Mouse (Mus musculus) liver, embryonic 16.5 days (tissue): Measurements from ENCODE around the gene Hal. TPM values are rescaled to one million over a fixed set of nuclear protein-coding genes. Genes with fewer than 3 reads are reported as not detected.
"Not testable (repeated sequence)": the region's sequence is repeated elsewhere in the genome, so short reads cannot be mapped to it uniquely, and the experiment has no call there.

Experiments
- ATAC-seq: fragments of 200-750 bp; cut with Nextera tagmentation; 2 replicates; pipeline ENCODE4 v1.8.0; 2017; ENCODE audit warnings: low read depth, mild to moderate bottlenecking, moderate number of reproducible peaks, moderate library complexity
- H3K27ac ChIP-seq: fragments of 300-500 bp; sonication (generic); 2 replicates; pipeline ENCODE4 v1.5.1; 2014; ENCODE audit warnings: mild to moderate bottlenecking, low read length
- H3K27me3 ChIP-seq: fragments of 300-500 bp; sonication (generic); 2 replicates; pipeline ENCODE4 v1.6.1; 2014; ENCODE audit warnings: low read depth, low read length, mixed read lengths; ENCODE audit not compliant: control insufficient read depth, insufficient read depth
- H3K36me3 ChIP-seq: fragments of 300-500 bp; sonication (generic); 2 replicates; pipeline ENCODE4 v1.6.1; 2014; ENCODE audit warnings: mild to moderate bottlenecking; ENCODE audit not compliant: control insufficient read depth, insufficient read depth
- H3K4me1 ChIP-seq: fragments of 300-500 bp; sonication (generic); 2 replicates; pipeline ENCODE4 v1.6.1; 2014; ENCODE audit warnings: low read depth, low read length, mixed read lengths; ENCODE audit not compliant: control insufficient read depth
- H3K4me2 ChIP-seq: fragments of 300-500 bp; sonication (generic); 2 replicates; pipeline ENCODE4 v1.6.1; 2014; ENCODE audit warnings: low read depth, low read length, mixed read lengths
- H3K4me3 ChIP-seq: fragments of 300-500 bp; sonication (generic); 2 replicates; pipeline ENCODE4 v1.5.1; 2014; ENCODE audit warnings: low read depth, mild to moderate bottlenecking, low read length
- H3K9ac ChIP-seq: fragments of 300-500 bp; sonication (generic); 2 replicates; pipeline ENCODE4 v1.6.1; 2014; ENCODE audit warnings: low read depth, low read length
- H3K9me3 ChIP-seq: fragments of 300-500 bp; sonication (generic); replicated peaks from 2 replicates; pipeline ENCODE4 v1.6.1; 2016; ENCODE audit warnings: low read length; ENCODE audit not compliant: control insufficient read depth
- WGBS: fragments of 180-500 bp; shearing (Covaris S2); extraction: QIAGEN DNeasy Blood & Tissue Kit; methylation state at CpG from one replicate; pipeline ENCODE4 v1.1.7; 2014; ENCODE audit not compliant: insufficient replicate concordance; 5-methylcytosine and 5-hydroxymethylcytosine counted together
- polyA plus RNA-seq: library from polyadenylated mRNA; unstranded; fragments of >200 nt; fragmentation: Nextera tagmentation; extraction: Ambion mirVana; gene quantifications from 2 replicates; pipeline ENCODE4 v1.2.1, GENCODE M21; 2015

Hal gene
- polyA plus RNA-seq, 1 experiment from 2014 or later, result 10.0 TPM

DNA sequence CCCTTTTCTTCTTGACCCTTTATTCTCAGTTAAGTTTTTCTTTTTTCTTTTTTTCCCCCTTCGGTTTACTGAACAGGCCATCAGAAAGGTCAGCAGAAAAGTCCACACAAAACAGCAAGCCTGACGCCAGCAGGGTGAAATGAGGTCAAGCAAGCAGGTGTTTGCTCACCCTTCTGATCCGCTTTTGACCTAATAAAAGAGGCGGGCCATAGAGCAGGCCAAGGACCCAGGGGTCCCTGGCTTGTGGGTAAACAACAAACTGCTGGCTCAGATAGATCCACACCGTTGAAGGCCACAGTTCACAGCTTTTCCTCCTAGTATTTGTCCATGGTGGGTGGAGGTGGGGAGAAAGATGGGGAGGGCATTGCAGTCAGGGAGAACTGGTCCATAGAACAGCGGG lies 54.6 kb downstream of the Hal start:
- no peak overlapping the region for H3K4me3 ChIP-seq
- peak; percentile 39; the same call in 1 of the 2 replicates for ATAC-seq
- no peaks in the 10 kb centered on the region for H3K27me3 ChIP-seq
- peaks cover 10% of the 10 kb centered on the region for H3K4me1 ChIP-seq
- no peak overlapping the region for H3K27ac ChIP-seq
- H3K9me3 ChIP-seq, result no peaks in the 10 kb centered on the region
- H3K36me3 ChIP-seq, result no peaks in the 10 kb centered on the region
- H3K9ac ChIP-seq, result no peak overlapping the region
- H3K4me2 ChIP-seq, result no peak overlapping the region
- 58% methylated on average over 6 of the region's 6 CpGs for WGBS

DNA sequence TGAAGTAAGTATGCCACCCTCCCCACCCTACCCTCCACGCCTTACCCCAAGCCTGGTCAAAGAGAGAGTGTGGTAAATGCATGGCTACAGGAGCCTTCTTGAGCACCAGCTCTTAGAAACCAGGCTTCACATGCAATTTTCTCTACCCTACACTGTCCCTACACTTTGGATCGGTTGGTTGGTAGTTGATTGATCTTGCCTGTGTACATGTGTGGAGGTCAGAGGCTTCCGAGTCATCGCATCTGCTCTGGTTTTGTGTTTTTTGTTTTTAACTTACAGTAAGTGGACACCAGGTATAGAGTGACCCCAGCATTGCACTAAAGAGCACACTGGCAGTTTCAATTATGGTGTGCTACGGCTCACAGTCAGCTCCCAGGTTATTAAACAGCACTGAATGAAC lies 55.6 kb downstream of the Hal start:
- WGBS, result 57% methylated on average over 5 of the region's 5 CpGs
- ATAC-seq, result no peak

DNA sequence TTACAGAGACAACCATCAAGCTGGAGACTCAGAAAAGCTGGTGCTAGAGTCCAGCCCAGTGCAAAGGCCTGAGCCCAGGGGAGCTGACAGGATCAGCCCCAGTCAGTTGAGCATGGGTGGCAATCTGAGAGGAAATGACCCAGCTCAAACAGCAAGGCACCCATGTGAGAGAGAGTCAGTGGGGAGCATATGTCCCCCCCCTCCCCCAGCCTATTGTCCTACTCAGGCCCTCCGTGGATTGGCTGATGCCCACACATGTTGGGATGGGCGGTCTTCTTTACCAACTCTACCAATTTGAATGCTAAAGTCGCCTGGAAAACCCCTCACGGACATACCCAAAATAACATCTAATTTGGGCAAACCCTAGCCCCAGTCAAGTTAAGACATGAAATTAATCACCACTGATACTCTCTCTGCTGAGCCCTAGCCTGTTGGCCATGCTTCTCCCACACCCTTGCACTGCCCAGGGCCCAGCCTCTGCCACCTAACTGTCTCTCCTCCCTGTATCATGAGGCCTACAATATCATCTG lies 59.2 kb downstream of the Hal start:
- Histone ChIP-seq H3K27ac (no peak overlapping the region), H3K4me3 (no peak overlapping the region), H3K9me3 (no peaks in the 10 kb centered on the region), H3K9ac (no peak overlapping the region), H3K4me2 (no peak overlapping the region), H3K36me3 (no peaks in the 10 kb centered on the region), H3K4me1 (no peaks in the 10 kb centered on the region), H3K27me3 (no peaks in the 10 kb centered on the region)
- WGBS, result 70% methylated on average over 4 of the region's 4 CpGs
- ATAC-seq, result no peak

More for the DNA sequence above, 55.6 kb downstream of the Hal start:
- H3K4me2 ChIP-seq, result no peak overlapping the region
- peaks cover 10% of the 10 kb centered on the region for H3K4me1 ChIP-seq
- H3K4me3 ChIP-seq, result no peak overlapping the region
- no peaks in the 10 kb centered on the region for H3K9me3 ChIP-seq
- no peak overlapping the region for H3K9ac ChIP-seq
- H3K36me3 ChIP-seq, result no peaks in the 10 kb centered on the region
- no peak overlapping the region for H3K27ac ChIP-seq
- no peaks in the 10 kb centered on the region for H3K27me3 ChIP-seq

DNA sequence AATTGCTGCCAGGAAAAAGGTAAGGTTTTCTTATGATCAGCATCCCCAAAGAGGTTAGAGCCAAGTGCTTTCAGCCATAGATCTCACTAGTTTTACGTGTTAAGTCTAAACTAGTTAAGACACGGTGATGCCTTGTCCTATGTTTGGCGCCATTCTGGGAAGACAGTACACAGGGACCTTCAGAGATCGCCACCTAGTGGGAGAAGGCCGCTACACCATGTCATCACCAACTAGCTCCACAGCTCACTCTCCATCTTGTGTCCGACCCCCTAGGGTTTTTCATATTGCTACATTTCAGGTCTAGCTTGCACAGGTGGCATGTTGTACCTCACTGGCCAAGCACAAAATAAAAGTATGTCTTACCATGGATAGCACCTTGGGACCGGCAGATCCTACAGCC lies 60.4 kb downstream of the Hal start:
- no peak overlapping the region for H3K9ac ChIP-seq
- H3K4me2 ChIP-seq, result no peak overlapping the region
- H3K4me1 ChIP-seq, result no peaks in the 10 kb centered on the region
- H3K9me3 ChIP-seq, result no peaks in the 10 kb centered on the region
- 8% methylated on average over 7 of the region's 7 CpGs for WGBS
- no peak overlapping the region for H3K4me3 ChIP-seq
- H3K27me3 ChIP-seq, result no peaks in the 10 kb centered on the region
- H3K36me3 ChIP-seq, result no peaks in the 10 kb centered on the region
- ATAC-seq, result peak; percentile 39; the same call in 1 of the 2 replicates
- no peak overlapping the region for H3K27ac ChIP-seq

DNA sequence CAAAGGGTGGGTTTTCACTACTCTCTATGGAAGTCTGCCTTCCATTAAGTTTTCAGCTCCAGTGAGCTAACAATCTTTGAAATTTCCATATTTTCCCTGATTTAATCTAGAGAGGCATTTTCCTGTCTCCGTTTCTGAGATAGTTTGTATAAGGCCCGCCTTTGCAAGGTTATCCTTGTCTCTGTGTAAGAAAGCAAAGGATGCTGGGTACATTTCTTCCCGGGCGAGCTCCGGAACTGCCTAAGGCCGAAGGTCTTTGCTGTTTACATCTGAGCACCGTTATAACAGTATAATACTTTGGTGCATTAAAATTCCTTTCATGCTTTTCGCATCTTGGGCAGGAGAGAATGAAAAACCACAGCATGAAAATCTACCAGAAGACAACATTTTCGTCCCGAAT lies 61.3 kb downstream of the Hal start:
- H3K9me3 ChIP-seq, result no peaks in the 10 kb centered on the region

DNA sequence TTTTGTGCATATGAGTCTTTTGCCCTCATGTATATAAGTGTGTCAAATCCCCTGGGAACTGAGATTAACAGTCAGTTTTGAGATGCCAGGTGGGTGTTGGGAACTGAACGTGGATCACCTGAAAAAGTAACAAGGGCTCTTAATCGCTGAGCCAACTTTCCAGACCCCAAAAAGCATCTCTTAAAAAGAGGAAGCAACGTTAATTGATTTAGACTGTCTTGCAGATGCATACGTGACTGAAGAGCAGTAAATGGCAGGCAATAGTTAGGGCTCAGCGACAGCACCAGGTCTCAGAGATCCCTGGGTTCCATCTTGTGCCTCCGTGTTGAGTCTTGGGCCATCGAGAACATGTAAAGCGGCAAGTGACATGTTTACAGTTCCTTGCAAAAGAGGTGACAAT lies 64.0 kb downstream of the Hal start:
- Histone ChIP-seq H3K27me3 (no peaks in the 10 kb centered on the region), H3K4me3 (no peak overlapping the region), H3K27ac (no peak overlapping the region), H3K9ac (no peak overlapping the region), H3K9me3 (no peaks in the 10 kb centered on the region), H3K4me1 (no peaks in the 10 kb centered on the region), H3K4me2 (no peak overlapping the region), H3K36me3 (no peaks in the 10 kb centered on the region)
- 56% methylated on average over 8 of the region's 8 CpGs for WGBS
- ATAC-seq, result no peak

More for the DNA sequence above, 61.3 kb downstream of the Hal start:
- no peak overlapping the region for H3K27ac ChIP-seq
- no peak overlapping the region for H3K4me2 ChIP-seq
- 66% methylated on average over 10 of the region's 10 CpGs for WGBS
- no peaks in the 10 kb centered on the region for H3K27me3 ChIP-seq
- H3K4me1 ChIP-seq, result no peaks in the 10 kb centered on the region
- no peak for ATAC-seq
- no peak overlapping the region for H3K9ac ChIP-seq
- no peaks in the 10 kb centered on the region for H3K36me3 ChIP-seq
- H3K4me3 ChIP-seq, result no peak overlapping the region

DNA sequence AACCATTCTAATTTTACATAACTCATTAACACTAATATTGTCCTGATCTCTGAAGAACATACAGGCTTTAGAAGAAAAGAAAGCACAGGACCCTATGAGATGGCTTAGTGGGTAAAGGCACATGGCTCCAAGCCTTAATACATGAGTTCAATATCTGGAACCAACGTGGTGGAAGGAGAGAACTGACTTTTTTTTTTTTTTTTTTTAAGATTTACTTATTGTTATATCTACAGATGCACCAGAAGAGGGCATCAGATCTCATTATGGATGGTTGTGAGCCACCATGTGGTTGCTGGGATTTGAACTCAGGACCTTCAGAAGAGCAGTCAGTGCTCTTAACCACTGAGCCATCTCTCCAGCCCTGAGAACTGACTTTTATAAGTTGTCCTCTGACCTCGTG lies 69.4 kb downstream of the Hal start:
- H3K4me1 ChIP-seq, H3K9ac ChIP-seq, H3K36me3 ChIP-seq, H3K4me3 ChIP-seq, H3K27ac ChIP-seq, ATAC-seq, H3K27me3 ChIP-seq, H3K9me3 ChIP-seq, H3K4me2 ChIP-seq: not testable (repeated sequence)
- 43% methylated on average over 2 of the region's 2 CpGs for WGBS

DNA sequence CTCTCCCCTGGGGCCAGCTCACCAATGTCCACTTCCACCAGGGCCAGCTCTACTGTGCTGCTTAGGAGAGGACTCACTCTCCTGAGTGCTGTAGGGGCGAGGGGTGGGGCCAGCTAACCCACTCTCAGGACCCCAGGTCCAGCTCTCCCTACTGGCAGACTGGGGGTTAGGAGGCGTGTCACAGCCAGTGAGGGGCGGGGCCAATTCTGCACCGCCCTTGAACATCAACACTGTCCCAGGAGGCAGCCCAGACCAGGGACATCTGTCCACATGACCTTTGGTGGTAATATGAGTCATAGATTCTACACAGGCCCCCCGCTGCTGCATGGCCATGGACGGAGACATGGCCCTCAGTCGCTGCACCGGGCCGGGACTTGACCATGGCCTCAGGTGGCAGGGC lies 71.2 kb downstream of the Hal start:
- Histone ChIP-seq H3K9me3 (no peaks in the 10 kb centered on the region), H3K4me1 (no peaks in the 10 kb centered on the region), H3K27ac (no peak overlapping the region), H3K9ac (no peak overlapping the region), H3K4me2 (no peak overlapping the region), H3K27me3 (no peaks in the 10 kb centered on the region), H3K4me3 (no peak overlapping the region), H3K36me3 (no peaks in the 10 kb centered on the region)
- peak; percentile 60 for ATAC-seq
- WGBS, result 45% methylated on average over 9 of the region's 9 CpGs

DNA sequence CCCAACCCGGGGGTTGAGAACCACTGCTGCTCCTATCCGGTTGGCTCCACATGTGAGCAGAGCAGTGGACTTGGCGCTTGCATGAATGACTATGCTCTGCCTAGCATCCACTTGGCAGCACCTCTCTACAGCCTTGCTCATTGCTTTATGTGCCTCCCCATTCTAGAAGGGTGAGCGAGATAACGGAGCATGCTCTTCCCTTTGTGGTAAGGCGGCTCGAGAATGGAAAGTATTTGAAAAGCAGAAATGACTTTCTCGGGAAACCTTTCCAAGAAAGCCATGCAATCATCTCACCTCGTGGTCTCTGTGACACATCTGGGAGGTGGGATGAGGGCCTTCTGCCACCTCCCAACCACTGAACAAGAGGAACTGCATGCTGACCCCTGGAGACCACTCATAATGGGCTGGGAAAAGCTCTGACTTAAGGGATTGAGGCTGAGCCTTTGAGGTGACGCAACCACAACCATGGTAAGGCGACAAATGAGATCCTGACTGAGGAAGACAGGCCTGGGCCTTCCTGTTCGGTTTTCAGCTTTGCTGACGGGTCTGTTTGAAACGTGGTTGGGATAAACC lies 76.0 kb downstream of the Hal start:
- no peak overlapping the region for H3K4me3 ChIP-seq

More for the DNA sequence above, 76.0 kb downstream of the Hal start:
- Histone ChIP-seq H3K4me2 (no peak overlapping the region), H3K9ac (no peak overlapping the region), H3K27me3 (no peaks in the 10 kb centered on the region), H3K9me3 (no peaks in the 10 kb centered on the region), H3K4me1 (no peaks in the 10 kb centered on the region), H3K36me3 (no peaks in the 10 kb centered on the region), H3K27ac (no peak overlapping the region)
- ATAC-seq, result no peak
- 43% methylated on average over 14 of the region's 14 CpGs for WGBS
